Mouse (Mus musculus): ENCODE data around the gene Gpr137b.
"Not testable (repeated sequence)": the region's sequence is repeated elsewhere in the genome, so short reads cannot be mapped to it uniquely, and the experiment has no call there.

GRCm38 (mm10) chr13:13415120-13416006 lies 21.5 kb upstream of the Gpr137b start:
- not testable (repeated sequence) for TF ChIP-seq TBP (IDR thresholded peaks at IDR 0.05; ENCODE audit: low read depth, low read length)
- TF ChIP-seq ZC3H11A (IDR thresholded peaks at IDR 0.05; ENCODE audit: low read depth, low read length) = peak; percentile 14; the same call in 1 of the 2 replicates
